Mouse (Mus musculus) induced T-regulatory cell, adult 2 months (primary cell): ENCODE data around the gene Smo.

ENCODE experiments used
- DNase-seq: peaks from one replicate; pipeline ENCODE4 v3.0.0-alpha.2; 2012; ENCODE audit warnings: low read depth

Gene Smo

GRCm38 (mm10) chr6:29735336-29735688 lies at the start of gene Smo:
Gene Smo (plus strand): TSS chr6:29735503.
- peak; percentile 49 for DNase-seq

- no peak for DNase-seq
Observed at GRCm38 (mm10) chr6:29685952-29686351, 49.4 kb upstream of the Smo start.

- no peak for DNase-seq
Observed at GRCm38 (mm10) chr6:29689458-29689857, 45.8 kb upstream of the Smo start.

GRCm38 (mm10) chr6:29693953-29694352 lies 41.4 kb upstream of the Smo start, which contains the start of gene Tspan33:
Gene Tspan33 (plus strand): TSS chr6:29694222.
- peak; percentile 85 for DNase-seq

- peak; percentile 8 for DNase-seq
Observed at GRCm38 (mm10) chr6:29694375-29695289, 40.7 kb upstream of the Smo start.

GRCm38 (mm10) chr6:29695290-29695674 lies 40.0 kb upstream of the Smo start:
- DNase-seq = no peak

- no peak for DNase-seq
Observed at GRCm38 (mm10) chr6:29695975-29696374, 39.3 kb upstream of the Smo start.

- DNase-seq = no peak
Observed at GRCm38 (mm10) chr6:29697139-29697538, 38.2 kb upstream of the Smo start.

GRCm38 (mm10) chr6:29697548-29697947 lies 37.8 kb upstream of the Smo start:
- no peak for DNase-seq

GRCm38 (mm10) chr6:29699085-29699745 lies 36.1 kb upstream of the Smo start:
- no peak for DNase-seq

- no peak for DNase-seq
Observed at GRCm38 (mm10) chr6:29701051-29701450, 34.3 kb upstream of the Smo start.

GRCm38 (mm10) chr6:29702126-29702525 lies 33.2 kb upstream of the Smo start:
- DNase-seq = no peak

GRCm38 (mm10) chr6:29704143-29704542 lies 31.2 kb upstream of the Smo start:
- no peak for DNase-seq

GRCm38 (mm10) chr6:29707902-29708301 lies 27.4 kb upstream of the Smo start:
- no peak for DNase-seq

GRCm38 (mm10) chr6:29711318-29711717 lies 24.0 kb upstream of the Smo start:
- no peak for DNase-seq

- DNase-seq = peak; percentile 68
Observed at GRCm38 (mm10) chr6:29712011-29712584, 23.2 kb upstream of the Smo start.

GRCm38 (mm10) chr6:29716624-29717365 lies 18.5 kb upstream of the Smo start:
- DNase-seq = no peak

GRCm38 (mm10) chr6:29717541-29717940 lies 17.8 kb upstream of the Smo start:
- DNase-seq = no peak

- DNase-seq = no peak
Observed at GRCm38 (mm10) chr6:29717952-29718521, 17.3 kb upstream of the Smo start.

GRCm38 (mm10) chr6:29718894-29719329 lies 16.4 kb upstream of the Smo start:
- DNase-seq = no peak

- no peak for DNase-seq
Observed at GRCm38 (mm10) chr6:29721890-29722289, 13.4 kb upstream of the Smo start.
